In genomic region chr17:29737849-29738804, GRCm38 (mm10) we compare ENCODE assay signal across 8 mouse cellular contexts. TPM values are rescaled to one million over a fixed set of nuclear protein-coding genes. Genes with fewer than 3 reads are reported as not detected.
DNase-seq lines count a peak whose midpoint lies in the region; ATAC-seq and TF ChIP-seq lines count a peak whose summit lies in the region.

No protein-coding gene starts in this region.

- no peak overlapping the region for H3K4me3 ChIP-seq in E14TG2a.4 (replicated peaks; ENCODE audit: low read length)
- peak overlapping the region; percentile 3; the same call in 1 of the 2 replicates for H3K4me3 ChIP-seq in kidney, embryonic 16.5 days (ENCODE audit: low read length)
- H3K4me3 ChIP-seq in liver, embryonic 13.5 days (replicated peaks): no peak overlapping the region

- peaks cover 51% of the 10 kb centered on the region for H3K4me1 ChIP-seq in E14TG2a.4 (replicated peaks; ENCODE audit: low read depth, low read length)
- H3K4me1 ChIP-seq in kidney, embryonic 16.5 days (ENCODE audit: insufficient read depth, low read length): peaks cover 22% of the 10 kb centered on the region
- H3K4me1 ChIP-seq in liver, embryonic 13.5 days (replicated peaks): peaks cover 15% of the 10 kb centered on the region

- peak; percentile 45 for DNase-seq in adrenal gland, adult 2 months
- no peak for DNase-seq in adrenal gland, adult 8-10 months
- DNase-seq in frontal cortex, postnatal 36 days (ENCODE audit: low spot score in 2 of 2): peak; percentile 40 to 42
- no peak for DNase-seq in liver, embryonic 13.5 days
- DNase-seq in right cerebral cortex, postnatal 10 days (ENCODE audit: low spot score in 2 of 2): peak; percentile 77 to 82
- DNase-seq in thymus, postnatal 36 days: no peak

- TF ChIP-seq CTCF in E14TG2a.4 (conservative IDR thresholded peaks at IDR 0.05; ENCODE audit: low read length): peak; percentile 23

- H3K9me3 ChIP-seq in E14TG2a.4 (ENCODE audit: low read length): no peaks in the 10 kb centered on the region
- 0 out of 2 replicates have a peak, but pooled peaks cover 2% of the 10 kb centered on the region for H3K9me3 ChIP-seq in kidney, embryonic 16.5 days (ENCODE audit: low read length)
- H3K9me3 ChIP-seq in liver, embryonic 13.5 days (replicated peaks): no peaks in the 10 kb centered on the region

- H3K27me3 ChIP-seq in E14TG2a.4 (ENCODE audit: insufficient read depth, low read length): peaks cover 10% of the 10 kb centered on the region
- peaks cover 3% of the 10 kb centered on the region; the same call in 1 of the 2 replicates for H3K27me3 ChIP-seq in kidney, embryonic 16.5 days (ENCODE audit: insufficient read depth, low read length)
- H3K27me3 ChIP-seq in liver, embryonic 13.5 days: peaks cover 9% of the 10 kb centered on the region; the same call in 1 of the 2 replicates

- H3K36me3 ChIP-seq in E14TG2a.4 (ENCODE audit: insufficient read depth, low read length): no peaks in the 10 kb centered on the region
- H3K36me3 ChIP-seq in kidney, embryonic 16.5 days (ENCODE audit: insufficient read depth, low read length): no peaks in the 10 kb centered on the region
- H3K36me3 ChIP-seq in liver, embryonic 13.5 days: no peaks in the 10 kb centered on the region

- no peak overlapping the region for H3K27ac ChIP-seq in kidney, embryonic 16.5 days (ENCODE audit: low read length)
- H3K27ac ChIP-seq in liver, embryonic 13.5 days: no peak overlapping the region

- peak overlapping the region; percentile 38 for H3K4me2 ChIP-seq in kidney, embryonic 16.5 days (replicated peaks; ENCODE audit: low read depth, low read length)
- H3K4me2 ChIP-seq in liver, embryonic 13.5 days: no peak overlapping the region

- no peak overlapping the region for H3K9ac ChIP-seq in kidney, embryonic 16.5 days (replicated peaks; ENCODE audit: low read length)
- H3K9ac ChIP-seq in liver, embryonic 13.5 days: no peak overlapping the region

- 21% methylated on average over 22 of the region's 22 CpGs for WGBS in kidney, embryonic 16.5 days
- WGBS in liver, embryonic 13.5 days (ENCODE audit: insufficient replicate concordance): 34% methylated on average over 22 of the region's 22 CpGs

- ATAC-seq in kidney, embryonic 16.5 days (ENCODE audit: low FRiP score, low TSS enrichment): peak; percentile 87
- ATAC-seq in liver, embryonic 13.5 days (ENCODE audit: low read depth): peak; percentile 36; the same call in 1 of the 2 replicates

RNA-seq across cellular contexts. Expression of gene Ccdc167, which starts 21.3 kb away (rescaled TPM):
- 10 to 100 TPM in 1 of 2 experiments, 1 to 10 TPM in 1; 7.5 to 10.4 TPM for total RNA-seq in adrenal gland, adult 2 months (2021)
- polyA plus RNA-seq in adrenal gland, adult 2 months (2012; rRNA removed): 3.5 and 4.4 TPM in 2 replicates
- 10 to 100 TPM; 11.0 to 18.0 (median 14.2) TPM for total RNA-seq in adrenal gland, adult 8-10 months (2022)
- 12.5 and 13.7 TPM in 2 replicates for polyA plus RNA-seq in kidney, embryonic 16.5 days (2015; fragmentation: Nextera tagmentation; extraction: Ambion mirVana)
- polyA plus RNA-seq in liver, embryonic 13.5 days (2015; fragmentation: Nextera tagmentation; extraction: Ambion mirVana): 7.4 and 7.7 TPM in 2 replicates

Comparison
In these comparisons a context has a peak if more than half of its experiments do, and no peak if none do; other contexts are left out.
1. DNase-seq: peak in adrenal gland, adult 2 months (single experiment), frontal cortex, postnatal 36 days (2 of 2) and right cerebral cortex, postnatal 10 days (2 of 2); none in adrenal gland, adult 8-10 months (single experiment), liver, embryonic 13.5 days (single experiment) and thymus, postnatal 36 days (0 of 2).